13 mouse cellular contexts compared by ENCODE assay signal in the genomic region with DNA sequence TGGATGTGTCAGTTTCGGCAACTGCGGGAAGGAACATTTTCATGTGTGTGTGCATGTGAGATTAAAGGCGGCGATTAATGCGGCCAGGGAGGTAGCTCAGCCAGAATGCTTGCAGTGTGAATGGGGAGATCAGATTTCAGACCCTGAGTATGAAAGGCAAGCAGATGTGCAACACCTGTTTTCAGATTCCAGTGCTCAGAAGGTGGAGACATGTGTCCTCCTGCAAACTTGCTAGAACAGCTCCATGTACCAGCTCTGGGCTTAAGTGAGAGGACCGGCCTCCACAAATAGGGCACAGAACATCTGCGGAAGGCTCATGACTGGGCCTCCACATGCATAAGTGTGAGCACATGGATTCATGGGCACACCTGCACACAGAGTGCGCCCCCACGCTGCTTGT.
"Had no signal": no experiment of that assay in that cellular context is flagged by ENCODE, and none has a peak within 500 bp of the region (broad histone marks: within the 10 kb centered on the region; RNA-seq: fewer than 3 reads in every experiment).

No protein-coding gene starts in this region.

- H3K4me3 ChIP-seq: intestine, embryonic 15.5 days; kidney, embryonic 15.5 days; liver, embryonic 13.5 days; lung, embryonic 15.5 days; midbrain, embryonic 13.5 days had no signal

- H3K27ac ChIP-seq: intestine, embryonic 15.5 days; kidney, embryonic 15.5 days; liver, embryonic 13.5 days; lung, embryonic 15.5 days; midbrain, embryonic 13.5 days; stomach, postnatal 0 days had no signal

- H3K9me3 ChIP-seq: intestine, embryonic 15.5 days; kidney, embryonic 15.5 days; liver, embryonic 13.5 days; lung, embryonic 15.5 days had no signal

- H3K9ac ChIP-seq: intestine, embryonic 15.5 days; kidney, embryonic 15.5 days; liver, embryonic 13.5 days; liver, postnatal 0 days; lung, embryonic 15.5 days; midbrain, embryonic 13.5 days had no signal

- H3K36me3 ChIP-seq: intestine, embryonic 15.5 days; kidney, embryonic 15.5 days; liver, embryonic 13.5 days; lung, embryonic 15.5 days; midbrain, embryonic 13.5 days had no signal

- ATAC-seq: intestine, embryonic 15.5 days; liver, postnatal 0 days; midbrain, embryonic 13.5 days had no signal

- H3K4me2 ChIP-seq: intestine, embryonic 15.5 days; kidney, embryonic 15.5 days; liver, embryonic 13.5 days; lung, embryonic 15.5 days; midbrain, embryonic 13.5 days had no signal

- H3K27me3 ChIP-seq: intestine, embryonic 15.5 days; kidney, embryonic 15.5 days; liver, embryonic 13.5 days; lung, embryonic 15.5 days; midbrain, embryonic 13.5 days had no signal

- H3K4me1 ChIP-seq: intestine, embryonic 15.5 days; kidney, embryonic 15.5 days; liver, embryonic 13.5 days; lung, embryonic 15.5 days; midbrain, embryonic 13.5 days had no signal

- DNase-seq: kidney, adult 18-20 months; kidney, postnatal 25 days; layer of hippocampus, postnatal 36 days; liver; liver, embryonic 13.5 days; liver, postnatal 0 days; right cerebral cortex, postnatal 14 days; thymus, postnatal 4 days had no signal
